Mouse (Mus musculus): ENCODE results near the gene Ube2v1.
"Not testable (repeated sequence)": the region's sequence is repeated elsewhere in the genome, so short reads cannot be mapped to it uniquely, and the experiment has no call there.

Gene Ube2v1

GRCm38 (mm10) chr2:167654911-167655600 is 23.2 kb upstream of the Ube2v1 start:
- no peak for DNase-seq (ENCODE audit: low read depth)

GRCm38 (mm10) chr2:167652694-167653093 is 20.8 kb upstream of the Ube2v1 start:
- DNase-seq (ENCODE audit: low read depth) = no peak

DNA sequence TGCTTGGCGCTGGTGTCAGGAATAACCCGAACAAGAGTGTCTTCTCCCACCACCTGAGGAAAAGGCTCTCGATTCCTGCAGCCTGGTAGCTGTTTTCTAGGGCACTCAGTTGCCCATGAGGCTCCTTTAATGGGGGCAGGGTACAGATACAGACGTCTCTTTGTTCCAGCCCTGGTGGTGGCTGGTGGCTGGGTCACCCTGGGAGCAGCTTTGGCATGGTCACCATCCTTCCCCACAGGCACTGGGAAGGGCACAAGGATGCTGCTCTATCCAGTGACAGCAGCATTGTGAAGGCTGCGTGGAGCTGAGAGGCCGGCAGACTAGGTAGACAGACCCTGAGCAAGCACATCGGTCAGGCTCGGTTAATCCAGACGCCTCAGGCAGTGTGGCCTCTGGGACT is 19.7 kb upstream of the Ube2v1 start:
- DNase-seq (ENCODE audit: low read depth) = no peak

DNA sequence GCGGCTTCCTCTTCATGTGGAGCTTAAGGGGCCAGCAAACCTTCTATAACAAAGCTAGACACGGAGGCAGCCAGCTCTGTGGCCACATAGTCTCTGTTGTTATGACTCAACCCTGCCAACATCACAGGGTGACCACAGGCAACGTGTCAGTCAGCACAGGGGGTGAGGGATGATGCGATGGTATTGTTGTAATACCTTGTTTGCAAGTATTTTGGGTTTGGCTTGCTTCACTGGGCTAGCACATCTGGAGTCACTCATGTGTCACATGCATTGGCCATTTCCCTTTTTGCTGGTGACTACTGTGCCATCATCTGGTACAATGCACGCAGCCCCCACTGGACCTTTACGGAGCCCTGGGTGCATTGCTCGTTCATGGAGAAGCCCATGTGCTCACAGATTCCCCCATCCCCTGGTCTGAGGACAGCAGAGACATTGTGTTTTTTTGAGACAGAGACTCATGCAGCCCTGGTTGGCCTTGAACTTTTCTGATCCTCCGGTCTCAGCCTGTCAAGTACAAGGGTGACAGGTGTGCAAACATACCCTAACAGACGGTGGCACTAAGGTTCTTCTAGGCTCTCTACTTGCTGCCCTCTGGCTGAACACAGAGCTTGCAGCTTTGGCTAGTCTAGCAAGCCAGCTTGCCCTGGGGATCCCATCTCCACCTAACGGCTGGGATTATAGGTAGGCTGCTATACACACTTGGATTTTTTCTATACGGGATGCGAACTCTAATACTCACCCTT is 17.6 kb upstream of the Ube2v1 start:
- DNase-seq (ENCODE audit: low read depth) = no peak

- DNase-seq (ENCODE audit: low read depth) = no peak
These were observed 14.5 kb upstream of the Ube2v1 start for GRCm38 (mm10) chr2:167646411-167646810.

GRCm38 (mm10) chr2:167643356-167644052 is 11.6 kb upstream of the Ube2v1 start:
- not testable (repeated sequence) for DNase-seq (ENCODE audit: low read depth)

DNA sequence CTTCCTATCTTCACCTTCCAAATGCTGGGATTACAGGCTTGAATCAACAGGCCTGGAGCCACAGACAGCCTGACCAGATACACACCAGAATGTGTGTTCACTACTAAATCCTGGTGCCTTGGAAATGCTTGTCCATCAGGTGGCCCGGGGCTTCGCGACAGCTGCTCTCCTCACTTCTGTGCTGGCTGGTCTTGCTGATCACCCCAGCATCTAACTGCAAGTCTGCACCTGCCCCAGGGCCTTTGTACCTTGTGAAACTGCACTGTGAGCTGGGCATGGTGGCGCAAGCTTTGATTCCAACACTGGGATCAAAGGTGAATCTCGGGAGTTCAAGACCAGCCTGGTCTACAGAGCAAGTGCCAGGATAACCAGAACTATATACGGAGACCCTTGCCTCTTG is 10.3 kb upstream of the Ube2v1 start:
- no peak for DNase-seq (ENCODE audit: low read depth)

DNA sequence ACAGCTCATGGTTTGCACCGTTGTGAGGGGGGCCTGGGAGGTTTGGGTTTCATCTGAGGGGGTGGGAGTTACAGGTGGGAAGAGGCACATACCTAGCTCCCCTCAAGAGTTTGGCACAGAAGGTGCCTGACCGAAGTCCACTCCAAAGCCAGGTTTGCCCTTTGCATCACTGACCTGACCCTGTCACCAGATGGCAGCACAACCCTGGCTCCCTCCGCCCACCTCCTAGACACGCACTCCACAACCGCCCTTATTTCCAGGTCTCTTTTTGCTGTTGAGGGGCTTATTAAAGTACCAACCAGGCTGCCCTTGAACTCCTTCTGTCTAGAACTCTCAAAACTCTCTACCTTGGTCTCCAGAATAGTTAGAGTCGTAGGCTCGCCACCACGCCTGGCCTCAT is 9.4 kb upstream of the Ube2v1 start:
- DNase-seq (ENCODE audit: low read depth) = peak; percentile 66

DNA sequence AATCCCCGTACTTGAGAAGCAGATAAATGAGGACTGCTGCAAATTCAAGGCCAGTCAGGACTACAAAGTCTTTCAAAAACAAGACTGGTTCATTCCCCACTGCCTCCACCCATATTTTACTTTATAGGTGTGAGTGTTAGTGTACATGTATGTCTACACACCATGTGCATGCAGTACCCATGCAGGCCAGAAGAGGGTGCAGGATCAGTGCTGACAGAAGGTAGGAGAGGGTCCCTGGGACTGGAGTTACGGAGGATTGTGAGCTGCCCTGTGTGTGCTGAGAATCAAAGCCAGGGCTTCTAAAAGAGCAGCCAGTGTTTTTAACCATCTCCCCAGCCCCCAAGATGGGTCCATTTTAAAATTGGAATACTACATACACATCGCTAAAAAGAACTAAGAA is 8.4 kb upstream of the Ube2v1 start:
- peak; percentile 77 for DNase-seq (ENCODE audit: low read depth)

GRCm38 (mm10) chr2:167634865-167635512 is 3.1 kb upstream of the Ube2v1 start:
- DNase-seq (ENCODE audit: low read depth) = no peak

DNA sequence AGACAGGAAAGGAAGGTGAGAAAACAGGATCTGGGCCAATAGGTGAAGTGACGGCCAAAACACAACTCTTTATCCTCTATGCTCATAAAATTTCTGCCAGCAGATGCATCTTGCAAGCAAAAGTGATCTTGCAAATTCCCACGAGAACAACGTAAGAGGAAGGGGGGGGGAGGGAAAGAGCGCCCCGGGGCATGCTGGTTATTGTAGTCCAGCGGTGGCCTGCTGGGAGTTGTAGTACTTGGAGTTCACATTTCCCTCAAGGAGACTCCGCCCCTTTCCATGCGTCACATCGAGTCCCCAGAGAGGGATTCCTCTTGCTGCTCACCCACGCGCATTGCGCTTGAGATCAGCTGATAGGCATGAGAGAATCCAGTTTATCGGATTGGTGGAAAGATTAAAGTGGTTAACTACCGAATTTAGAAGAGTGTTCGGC is 2.5 kb upstream of the Ube2v1 start:
- DNase-seq (ENCODE audit: low read depth) = peak; percentile 99

- DNase-seq (ENCODE audit: low read depth) = no peak
These were observed 1.6 kb upstream of the Ube2v1 start for GRCm38 (mm10) chr2:167633537-167633872.

DNA sequence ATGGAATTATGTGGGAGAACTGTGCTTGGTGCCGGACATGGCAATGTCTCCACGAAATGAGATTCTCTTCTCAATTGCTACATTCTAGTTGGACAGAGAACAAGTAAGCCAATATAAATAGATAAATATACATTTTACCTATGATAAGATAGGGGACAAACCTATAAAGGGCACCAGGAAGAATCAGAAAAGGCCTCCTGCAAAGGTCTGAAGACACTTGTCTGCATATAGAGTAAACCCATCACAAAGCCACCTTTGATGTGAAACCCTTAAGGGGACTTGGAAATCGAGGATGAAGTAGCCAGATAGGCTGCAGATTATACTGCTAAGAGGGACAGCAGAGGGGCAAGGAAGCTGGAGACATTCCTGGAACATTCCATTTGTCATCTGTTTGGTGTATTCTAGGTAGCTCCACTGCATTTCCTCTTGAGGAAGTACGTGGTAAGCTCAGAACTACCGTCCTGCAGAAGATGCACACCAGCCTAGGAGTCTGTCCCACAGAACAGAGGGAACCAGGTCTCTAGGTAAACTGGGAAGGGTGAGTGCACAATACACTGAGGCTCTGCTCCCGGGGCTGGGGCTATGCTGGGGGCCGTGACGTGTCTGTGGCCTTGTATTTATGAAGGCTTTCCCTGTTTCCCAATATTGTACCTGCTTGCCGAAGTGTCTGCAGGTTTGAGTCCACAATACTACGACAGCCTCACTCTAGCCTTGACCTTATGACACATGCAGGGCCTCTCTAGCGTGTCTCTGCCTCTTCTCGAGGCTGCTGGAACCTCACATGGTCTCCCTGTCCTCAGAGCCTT is 1.0 kb upstream of the Ube2v1 start:
- DNase-seq (ENCODE audit: low read depth) = peak; percentile 38

DNA sequence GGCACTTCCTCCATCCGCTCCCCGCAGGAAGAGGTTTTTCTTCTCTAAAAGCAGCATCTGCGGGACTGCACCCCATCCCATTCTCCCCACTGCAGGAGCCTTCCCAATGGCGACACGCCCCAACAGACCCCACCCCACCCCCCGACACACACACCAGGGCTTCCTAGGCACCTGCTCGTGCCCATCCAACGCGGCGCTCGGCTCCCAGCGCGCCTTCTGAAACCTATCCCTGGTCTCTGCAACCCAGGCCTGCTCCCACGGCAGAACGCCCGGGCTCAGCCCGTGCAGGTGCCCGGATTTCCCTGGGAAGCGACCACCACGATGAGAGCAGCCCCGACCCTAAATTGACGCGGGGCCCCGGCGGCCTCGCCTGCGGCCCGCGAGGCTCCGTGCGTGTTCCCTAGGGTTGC is 709 bp downstream of the Ube2v1 start:
- peak; percentile 45 for DNase-seq (ENCODE audit: low read depth)

GRCm38 (mm10) chr2:167630421-167630820 is 1.5 kb downstream of the Ube2v1 start:
- DNase-seq (ENCODE audit: low read depth) = no peak

- no peak for DNase-seq (ENCODE audit: low read depth)
These were observed 2.2 kb downstream of the Ube2v1 start for GRCm38 (mm10) chr2:167629665-167630209.

- DNase-seq (ENCODE audit: low read depth) = no peak
These were observed 3.0 kb downstream of the Ube2v1 start for GRCm38 (mm10) chr2:167628872-167629271.

DNA sequence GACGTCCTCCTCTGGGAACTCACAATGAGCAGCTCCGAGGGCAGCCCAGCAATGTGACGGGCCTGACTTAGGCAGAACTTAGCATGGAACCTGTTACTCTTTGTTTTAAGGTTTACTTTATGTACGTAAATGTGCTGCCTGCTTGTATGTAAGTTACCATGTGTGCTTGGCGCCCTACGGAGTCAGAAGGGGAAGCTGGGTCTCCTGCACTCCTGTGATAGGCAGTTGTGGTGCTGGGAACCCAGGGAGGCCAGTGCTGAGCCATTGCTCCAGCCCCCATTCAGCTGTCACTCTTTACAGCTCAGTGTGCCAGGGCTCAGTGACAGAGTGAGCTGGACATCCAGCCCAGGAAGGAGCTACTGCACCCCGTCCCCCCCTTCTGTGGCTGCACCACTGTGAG is 4.9 kb downstream of the Ube2v1 start:
- no peak for DNase-seq (ENCODE audit: low read depth)

GRCm38 (mm10) chr2:167625670-167626069 is 6.2 kb downstream of the Ube2v1 start:
- DNase-seq (ENCODE audit: low read depth) = no peak

DNA sequence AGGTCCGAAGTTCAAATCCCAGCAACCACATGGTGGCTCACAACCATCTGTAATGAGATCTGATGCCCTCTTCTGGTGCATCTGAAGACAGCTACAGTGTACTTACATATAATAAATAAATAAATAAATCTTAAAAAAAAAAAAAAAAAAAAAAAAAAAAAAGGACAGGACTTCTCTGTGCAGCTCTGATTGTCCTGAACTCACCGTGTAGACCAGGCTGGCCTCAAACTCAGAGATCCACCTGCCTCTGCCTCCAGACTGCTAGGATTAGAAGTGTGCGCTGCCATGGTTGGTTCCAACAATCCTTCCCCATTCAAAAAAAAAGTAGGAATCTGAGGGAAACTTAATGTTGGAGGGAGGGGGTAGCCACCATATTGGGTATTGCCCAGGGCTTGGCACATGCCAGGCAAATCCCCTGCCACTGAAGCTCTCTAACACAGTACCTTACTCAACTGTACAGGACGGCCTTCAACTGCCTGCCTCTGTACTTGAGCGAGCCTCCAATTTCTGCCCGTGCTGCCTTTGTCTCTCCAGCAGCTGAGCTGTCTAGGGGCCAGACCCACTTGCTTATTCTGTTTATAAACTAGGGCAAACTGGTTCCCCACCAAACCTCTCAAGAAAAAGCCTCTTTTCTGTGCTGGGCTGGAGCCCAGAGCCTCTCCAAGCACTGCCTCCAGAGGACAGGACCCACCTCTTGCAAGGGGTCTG is 7.4 kb downstream of the Ube2v1 start:
- DNase-seq (ENCODE audit: low read depth) = no peak

- no peak for DNase-seq (ENCODE audit: low read depth)
These were observed 8.9 kb downstream of the Ube2v1 start for GRCm38 (mm10) chr2:167622965-167623364.

Data from naive thymus-derived CD4-positive, alpha-beta T cell, adult 2 months (primary cell).